Mouse (Mus musculus) heart, adult 8-10 months (tissue): ENCODE data around the gene Dock1. TPM values are rescaled to one million over a fixed set of nuclear protein-coding genes. Genes with fewer than 3 reads are reported as not detected.

Experiments used
- DNase-seq: peaks from one replicate; pipeline ENCODE4 v3.0.0; 2022; ENCODE audit warnings: low spot score
- total RNA-seq, 4 experiments: library from RNA; stranded (reverse); gene quantifications; 2 replicates each; pipeline ENCODE4 v1.2.4; 2022

Gene Dock1
- total RNA-seq, 4 experiments from 2014 or later: 26.9 to 29.2 (median 27.7) TPM

- no peak for DNase-seq
Observed at GRCm38 (mm10) chr7:134751496-134751895, 81.0 kb downstream of the Dock1 start.

- no peak for DNase-seq
Observed at GRCm38 (mm10) chr7:134753417-134753816, 83.0 kb downstream of the Dock1 start.

- DNase-seq: no peak
Observed at GRCm38 (mm10) chr7:134757605-134758004, 87.2 kb downstream of the Dock1 start.

- no peak for DNase-seq
Observed at GRCm38 (mm10) chr7:134761799-134762198, 91.3 kb downstream of the Dock1 start.

- no peak for DNase-seq
Observed at GRCm38 (mm10) chr7:134765130-134765529, 94.7 kb downstream of the Dock1 start.

- DNase-seq: no peak
Observed at GRCm38 (mm10) chr7:134771314-134771713, 100.9 kb downstream of the Dock1 start.

GRCm38 (mm10) chr7:134772363-134772762 lies 101.9 kb downstream of the Dock1 start:
- DNase-seq: peak; percentile 37

GRCm38 (mm10) chr7:134772867-134773590 lies 102.6 kb downstream of the Dock1 start:
- DNase-seq: no peak

- DNase-seq: no peak
Observed at GRCm38 (mm10) chr7:134773761-134774415, 103.4 kb downstream of the Dock1 start.

GRCm38 (mm10) chr7:134774468-134775162 lies 104.2 kb downstream of the Dock1 start:
- no peak for DNase-seq

- no peak for DNase-seq
Observed at GRCm38 (mm10) chr7:134775671-134776070, 105.2 kb downstream of the Dock1 start.

- DNase-seq: no peak
Observed at GRCm38 (mm10) chr7:134776306-134776705, 105.9 kb downstream of the Dock1 start.

GRCm38 (mm10) chr7:134779761-134780160 lies 109.3 kb downstream of the Dock1 start:
- DNase-seq: no peak

GRCm38 (mm10) chr7:134787110-134787509 lies 116.7 kb downstream of the Dock1 start:
- no peak for DNase-seq

- no peak for DNase-seq
Observed at GRCm38 (mm10) chr7:134794889-134795288, 124.4 kb downstream of the Dock1 start.

GRCm38 (mm10) chr7:134800079-134800478 lies 129.6 kb downstream of the Dock1 start:
- no peak for DNase-seq

- DNase-seq: no peak
Observed at GRCm38 (mm10) chr7:134804422-134804821, 134.0 kb downstream of the Dock1 start.

GRCm38 (mm10) chr7:134806799-134807198 lies 136.3 kb downstream of the Dock1 start:
- DNase-seq: no peak

GRCm38 (mm10) chr7:134808406-134808805 lies 138.0 kb downstream of the Dock1 start:
- DNase-seq: no peak

- DNase-seq: no peak
Observed at GRCm38 (mm10) chr7:134809241-134809975, 139.0 kb downstream of the Dock1 start.

GRCm38 (mm10) chr7:134818471-134818870 lies 148.0 kb downstream of the Dock1 start:
- DNase-seq: no peak

GRCm38 (mm10) chr7:134821264-134821663 lies 150.8 kb downstream of the Dock1 start:
- no peak for DNase-seq
